Mouse (Mus musculus): ENCODE measurements around the gene Naa40.

DNA sequence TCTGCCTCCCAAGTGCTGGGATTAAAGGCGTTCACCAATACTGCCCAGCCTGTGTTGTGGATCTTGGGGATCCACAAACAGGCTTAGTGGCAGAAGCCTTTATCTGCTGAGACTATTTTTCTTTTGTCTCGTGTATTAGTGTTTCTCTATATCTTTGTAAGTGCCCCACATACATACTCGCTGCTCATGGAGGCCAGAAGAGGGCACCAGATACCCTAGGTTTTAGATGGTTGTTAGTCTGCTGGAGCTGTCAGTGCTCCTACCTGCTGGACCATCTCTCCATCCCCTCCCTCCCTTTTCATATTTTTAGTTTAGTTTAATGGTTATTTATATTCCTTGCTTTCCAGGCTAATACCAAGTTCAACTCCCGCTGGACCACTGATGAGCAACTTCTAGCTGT, 32.5 kb upstream of the Naa40 start:
- TF ChIP-seq GATA1 (IDR thresholded peaks at IDR 0.05; ENCODE audit: low read length), result no peak
- no peak for TF ChIP-seq TAL1 (IDR thresholded peaks at IDR 0.05; ENCODE audit: low read length)

All from erythroblast, embryonic 14.5 days (primary cell).